Mouse (Mus musculus) C2C12 (cell line): ENCODE data around the gene Trim11.
"Not testable (repeated sequence)": the region's sequence is repeated elsewhere in the genome, so short reads cannot be mapped to it uniquely, and the experiment has no call there.

Source experiments
- CTCF ChIP-seq: IDR thresholded peaks from one replicate; pipeline ENCODE4 v1.5.1; 2011; ENCODE audit not compliant: control insufficient read depth, insufficient read depth, insufficient read length
- FOSL1 ChIP-seq: IDR thresholded peaks from one replicate; pipeline ENCODE4 v1.8.0; 2011; ENCODE audit warnings: mild to moderate bottlenecking, low read length; ENCODE audit not compliant: poor library complexity, insufficient read depth, severe bottlenecking
- MAX ChIP-seq: IDR thresholded peaks from one replicate; pipeline ENCODE4 v1.6.1; 2011; ENCODE audit warnings: mild to moderate bottlenecking, control low read depth
- MYOD1 ChIP-seq: IDR thresholded peaks from one replicate; pipeline ENCODE4 v1.6.1; 2011; ENCODE audit warnings: low read depth; ENCODE audit not compliant: control insufficient read depth, insufficient read length

DNA sequence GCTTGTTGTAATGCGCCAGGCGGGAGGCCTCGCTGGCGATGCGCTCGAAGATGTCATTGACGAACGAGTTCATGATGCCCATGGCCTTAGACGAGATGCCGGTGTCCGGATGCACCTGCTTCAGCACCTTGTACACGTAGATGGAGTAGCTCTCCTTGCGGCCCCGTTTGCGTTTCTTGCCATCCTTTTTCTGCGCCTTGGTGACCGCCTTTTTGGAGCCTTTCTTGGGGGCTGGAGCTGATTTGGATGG lies 23.8 kb upstream of the Trim11 start:
- TF ChIP-seq CTCF, MYOD1, MAX, FOSL1: not testable (repeated sequence)
